Mouse (Mus musculus): ENCODE results near the gene Cenpb.
"Not testable (repeated sequence)": the region's sequence is repeated elsewhere in the genome, so short reads cannot be mapped to it uniquely, and the experiment has no call there.

Gene Cenpb

DNA sequence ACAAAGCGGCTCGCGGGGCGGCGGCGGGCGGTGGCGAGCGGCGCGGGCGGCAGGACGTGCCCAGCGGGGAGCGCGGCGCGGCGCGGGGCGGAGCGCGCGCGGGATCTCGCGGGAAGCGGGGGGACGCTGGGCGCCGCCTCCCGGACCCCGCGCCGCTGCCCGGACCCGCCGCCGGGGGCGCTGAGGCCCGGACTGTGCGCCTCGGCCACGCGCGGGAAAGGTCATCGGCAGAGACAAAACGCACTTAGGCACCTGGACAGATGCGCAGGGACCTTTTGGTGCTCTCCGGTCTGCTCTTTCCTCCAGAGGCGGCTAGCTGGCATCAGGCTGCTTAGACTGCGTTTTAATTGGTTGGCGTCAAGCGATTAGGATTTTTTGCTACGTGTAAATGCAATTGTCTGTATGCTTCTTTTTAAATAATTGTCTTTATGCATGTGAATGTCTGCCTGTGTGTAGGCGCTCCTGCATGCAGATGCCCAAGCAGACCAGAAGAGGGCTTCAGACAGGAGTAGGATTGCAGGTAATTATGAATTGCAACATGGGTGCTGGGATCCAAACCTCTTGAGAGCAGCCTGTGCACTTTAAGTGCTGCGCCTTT is at the start of gene Cenpb:
Cenpb (minus strand) TSS at position 78 of the 598 bp plus-strand sequence.
- no peak for DNase-seq (ENCODE audit: low spot score)

DNA sequence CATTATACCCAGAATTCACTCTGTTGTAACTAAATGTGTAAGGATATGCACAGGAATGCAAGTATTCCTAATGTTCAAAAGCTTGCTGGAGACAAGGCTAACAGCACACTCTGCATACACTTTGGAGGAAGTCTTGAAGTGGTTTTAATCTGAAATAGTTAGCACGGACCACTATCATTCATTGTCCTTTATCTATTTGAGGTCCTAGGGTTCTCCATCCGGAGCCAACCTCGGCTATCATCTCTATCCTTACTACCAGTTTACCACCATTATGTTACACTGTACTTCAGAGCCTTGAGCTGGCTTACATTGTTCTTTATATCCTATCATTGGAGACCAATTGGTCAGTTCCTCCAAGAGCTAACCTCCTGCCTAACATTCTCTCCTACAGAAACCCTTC is 47.4 kb upstream of the Cenpb start:
- DNase-seq (ENCODE audit: low spot score), result no peak

GRCm38 (mm10) chr2:131226669-131227068 is 46.8 kb upstream of the Cenpb start:
- DNase-seq (ENCODE audit: low spot score), result not testable (repeated sequence)

GRCm38 (mm10) chr2:131225178-131225577 is 45.3 kb upstream of the Cenpb start:
- no peak for DNase-seq (ENCODE audit: low spot score)

GRCm38 (mm10) chr2:131223569-131223968 is 43.7 kb upstream of the Cenpb start:
- DNase-seq (ENCODE audit: low spot score), result no peak

DNA sequence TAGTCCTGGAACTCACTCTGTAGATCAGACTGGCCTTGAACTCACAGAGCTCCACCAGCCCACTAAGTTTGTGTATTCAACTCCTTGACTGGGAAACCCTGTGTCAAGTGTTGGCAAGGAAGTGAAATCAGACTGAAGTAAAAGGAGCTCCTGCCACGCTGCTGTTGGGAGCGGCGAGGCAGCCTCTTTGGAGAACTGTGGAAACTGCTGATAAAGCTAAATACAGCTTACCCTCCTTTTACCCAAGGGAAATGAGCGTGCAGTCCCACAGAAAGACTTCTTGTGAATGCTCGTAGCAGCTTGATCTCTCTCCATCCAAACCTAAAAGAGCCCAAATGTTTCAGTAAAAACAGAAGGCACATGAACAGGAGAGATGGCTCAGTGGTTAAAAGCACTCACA is 42.7 kb upstream of the Cenpb start:
- DNase-seq (ENCODE audit: low spot score), result no peak

DNA sequence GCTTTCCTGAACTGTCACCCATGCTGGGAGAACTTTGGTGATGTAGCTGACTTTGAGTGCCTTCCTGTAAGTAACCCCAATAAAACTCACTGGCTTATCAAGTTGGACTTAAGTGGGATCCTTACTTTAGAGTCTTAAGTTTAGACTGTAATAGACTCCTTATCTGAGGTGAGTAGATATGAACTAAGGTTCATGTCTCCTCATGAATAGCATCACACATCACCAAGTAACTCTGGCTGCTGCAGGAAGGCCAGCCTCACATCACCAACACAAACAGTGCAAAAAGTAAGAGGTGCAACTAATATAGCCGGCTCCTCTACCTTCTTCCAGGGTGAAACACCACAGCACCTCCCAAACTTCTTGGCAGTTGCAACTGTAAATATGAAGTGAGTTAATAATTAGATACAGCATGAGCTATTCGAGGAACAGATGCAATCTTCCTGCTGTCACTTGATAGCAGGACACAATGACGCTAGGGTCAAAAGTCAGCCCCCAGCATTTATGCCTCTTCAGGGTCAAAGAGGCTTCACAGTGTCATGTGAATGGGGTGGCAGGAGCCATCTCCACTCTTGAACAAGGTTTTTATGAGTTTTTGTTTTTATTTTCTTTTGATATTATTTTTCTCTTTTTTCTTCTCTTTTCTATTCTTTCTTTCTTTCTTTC is 42.1 kb upstream of the Cenpb start:
- DNase-seq (ENCODE audit: low spot score), result no peak

- no peak for DNase-seq (ENCODE audit: low spot score)
Observed at GRCm38 (mm10) chr2:131220030-131220429, 40.2 kb upstream of the Cenpb start.

GRCm38 (mm10) chr2:131215941-131216858 is 36.3 kb upstream of the Cenpb start:
- DNase-seq (ENCODE audit: low spot score), result no peak

DNA sequence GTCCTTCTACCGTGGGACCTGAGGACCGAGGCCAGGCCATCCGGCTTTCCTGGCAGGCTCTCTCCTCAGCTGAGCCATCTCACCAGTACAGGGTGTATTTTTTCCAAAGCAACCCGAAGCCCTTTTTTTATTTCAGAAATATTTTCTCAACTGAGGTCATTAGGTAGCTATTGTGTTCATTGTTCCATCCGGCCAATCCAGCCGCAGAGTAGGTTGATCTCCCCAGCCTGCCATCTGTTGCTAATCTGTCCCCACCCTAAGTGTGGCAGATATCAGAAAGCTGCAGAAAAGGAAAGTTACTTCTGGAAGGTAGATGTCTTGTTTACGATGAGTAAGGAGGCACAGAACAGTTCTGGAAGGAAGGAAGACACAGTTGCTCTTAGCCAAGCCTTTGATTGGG is 33.9 kb upstream of the Cenpb start:
- no peak for DNase-seq (ENCODE audit: low spot score)

GRCm38 (mm10) chr2:131211026-131211615 is 31.3 kb upstream of the Cenpb start:
- DNase-seq (ENCODE audit: low spot score), result no peak

DNA sequence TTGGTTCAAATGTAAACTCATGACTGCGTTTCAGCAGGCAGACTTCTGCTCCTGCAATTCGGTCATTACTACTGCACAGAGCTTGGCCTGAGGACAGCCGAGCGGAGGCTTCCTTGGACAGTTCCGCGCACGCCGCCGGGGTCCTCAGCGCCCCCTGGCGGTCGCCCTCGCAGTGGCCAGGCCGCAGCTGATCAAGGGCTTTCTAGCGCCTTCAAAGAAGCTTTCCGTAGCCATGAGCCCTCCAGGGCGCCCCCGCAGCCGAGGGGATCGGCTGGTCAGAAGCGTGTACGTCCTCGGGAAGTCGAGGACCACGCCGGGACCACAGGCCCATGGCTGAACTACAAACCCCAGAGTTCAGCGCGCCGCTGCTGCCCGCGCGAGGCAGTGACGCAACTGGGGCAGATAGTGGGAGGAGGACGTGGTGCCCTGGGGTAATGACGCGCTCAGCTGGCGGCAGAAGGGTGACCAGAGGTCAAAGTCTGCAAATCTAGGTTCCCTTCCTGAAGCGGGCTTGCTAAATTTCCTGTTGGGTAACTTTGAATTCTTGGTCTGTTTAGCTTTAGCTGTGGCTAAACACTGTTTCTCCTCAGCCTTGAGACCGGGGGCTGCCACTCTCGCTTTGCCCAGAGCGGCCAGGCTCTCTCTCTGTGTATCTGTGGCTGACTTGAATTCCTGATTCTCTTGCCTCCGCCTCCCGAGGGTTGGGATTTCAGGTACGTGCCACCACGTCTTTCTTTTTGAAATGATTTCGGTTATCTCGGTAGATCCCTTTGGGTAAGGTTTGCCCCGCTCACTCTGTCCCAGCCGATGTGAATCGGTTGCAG is 30.3 kb upstream of the Cenpb start:
- peak; percentile 93 for DNase-seq (ENCODE audit: low spot score)

DNA sequence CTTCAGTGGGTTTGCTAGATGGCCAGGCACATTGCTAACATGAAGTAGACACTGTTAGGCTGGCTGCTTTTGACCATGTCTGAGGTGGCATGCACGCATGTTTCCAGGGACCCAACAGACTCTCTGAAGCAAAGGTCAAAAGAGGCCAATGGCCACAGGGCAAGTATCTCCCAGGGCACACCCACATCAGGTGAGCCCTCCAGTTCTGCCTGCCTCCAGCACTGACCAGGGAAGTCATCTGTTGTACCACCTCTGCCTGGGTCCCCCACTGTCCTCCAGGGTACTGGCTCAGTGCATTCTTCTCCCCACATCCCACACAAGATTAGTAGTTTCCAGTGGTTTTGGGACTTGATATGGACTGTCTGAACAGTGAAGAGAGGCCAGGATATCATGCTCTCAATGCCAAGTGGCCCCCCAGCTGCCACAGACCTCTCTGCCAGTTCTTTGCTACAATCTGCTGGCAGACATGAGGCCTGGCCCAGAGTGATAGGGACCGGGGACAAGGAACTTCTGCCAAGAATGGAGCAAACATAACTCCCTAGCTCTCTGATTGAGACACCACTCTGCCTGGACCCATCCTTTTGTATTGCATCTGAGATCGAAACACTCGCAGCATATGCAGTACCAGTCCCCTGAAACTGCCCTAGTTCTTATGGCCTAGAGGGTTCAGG is 29.4 kb upstream of the Cenpb start:
- DNase-seq (ENCODE audit: low spot score), result no peak

DNA sequence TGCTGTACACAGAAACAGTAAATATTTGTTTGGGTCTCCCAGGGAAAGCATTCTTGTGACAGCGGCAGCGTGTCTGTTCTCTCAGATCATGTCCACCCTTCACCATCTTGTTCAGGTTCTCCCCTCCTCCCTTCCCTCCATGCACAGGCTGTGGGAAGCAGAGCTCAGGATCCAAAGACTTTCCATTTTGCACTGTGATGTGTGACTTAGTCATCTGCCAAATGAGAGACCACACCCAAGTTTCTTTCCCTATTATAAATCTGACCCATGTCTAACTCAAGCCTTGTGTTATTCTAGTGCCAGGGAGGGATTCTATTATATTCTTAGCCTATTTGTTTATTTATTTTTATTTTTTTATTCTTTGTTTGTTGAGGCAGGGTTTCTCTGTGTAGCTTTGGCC is 28.5 kb upstream of the Cenpb start:
- no peak for DNase-seq (ENCODE audit: low spot score)

DNA sequence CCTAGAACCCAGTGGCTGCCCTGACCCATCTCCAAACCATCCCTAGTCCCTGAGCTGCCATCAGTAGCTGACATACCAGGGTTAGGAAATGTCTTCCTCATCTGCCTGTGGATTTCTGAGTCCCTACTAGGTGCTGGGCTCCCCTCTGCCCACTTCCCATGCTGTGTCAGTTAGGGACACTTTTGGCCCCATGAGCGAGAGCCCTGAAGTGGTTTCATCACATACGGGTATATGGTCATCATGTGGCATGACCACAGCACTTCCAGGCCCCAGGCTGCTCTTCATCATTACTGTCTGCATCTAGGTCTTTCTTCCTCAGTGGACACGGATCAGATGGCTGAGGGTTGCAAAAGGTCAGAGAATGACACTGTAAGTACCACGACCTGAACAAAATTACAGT is 26.9 kb upstream of the Cenpb start, which contains the start of gene Ap5s1:
Ap5s1 (plus strand) TSS at position 301 of the 400 bp plus-strand sequence.
- no peak for DNase-seq (ENCODE audit: low spot score)

GRCm38 (mm10) chr2:131205521-131206182 is 25.8 kb upstream of the Cenpb start:
- DNase-seq (ENCODE audit: low spot score), result no peak

- DNase-seq (ENCODE audit: low spot score), result peak; percentile 69
Observed at GRCm38 (mm10) chr2:131204410-131204981, 24.6 kb upstream of the Cenpb start.

DNA sequence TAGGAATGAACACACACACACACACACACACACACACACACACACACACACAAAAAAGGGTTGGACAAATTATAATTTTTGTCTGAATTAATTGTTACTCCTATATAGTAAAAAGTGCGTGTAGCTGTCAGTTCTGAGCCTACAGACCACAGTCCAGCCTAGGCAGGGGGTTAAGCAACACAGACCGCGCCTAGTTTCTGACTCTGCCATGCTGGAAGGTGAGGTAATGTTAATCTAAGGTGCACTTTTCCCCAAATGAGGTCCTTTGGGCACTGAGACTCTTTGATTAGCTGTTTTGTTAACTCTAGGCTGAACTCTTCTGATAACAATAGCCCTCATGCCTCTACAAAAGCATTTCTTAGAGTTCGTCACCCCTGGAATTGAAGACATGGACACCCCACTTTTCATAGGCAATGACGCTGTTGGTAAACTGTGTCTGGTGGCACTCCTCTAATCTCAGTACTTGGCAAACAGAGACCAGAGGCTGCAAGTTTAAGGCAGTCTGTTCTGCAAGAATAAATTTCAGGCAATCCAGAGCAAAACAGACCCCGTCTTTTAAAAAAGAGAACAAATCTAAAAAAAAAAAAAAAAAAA is 24.0 kb upstream of the Cenpb start:
- DNase-seq (ENCODE audit: low spot score), result no peak

DNA sequence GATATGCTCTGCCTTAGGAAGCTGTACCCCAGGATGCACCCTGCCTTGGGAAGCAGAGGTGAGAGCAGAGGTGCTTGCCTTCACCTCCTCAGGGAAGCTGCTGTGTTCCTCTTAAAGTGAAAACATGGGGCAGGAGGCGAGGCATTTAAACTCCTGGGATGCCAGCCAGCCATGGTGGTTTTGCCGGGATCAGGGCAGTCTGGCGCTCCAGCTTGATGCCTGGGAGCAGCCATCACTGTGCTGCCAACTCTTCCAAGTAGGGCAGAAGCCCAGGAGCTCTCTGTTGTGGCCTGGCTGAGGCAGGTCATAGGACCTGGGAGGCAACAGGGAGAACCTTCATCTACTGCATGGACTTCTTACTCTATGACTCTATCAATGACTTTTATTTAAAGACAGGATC is 21.4 kb upstream of the Cenpb start:
- no peak for DNase-seq (ENCODE audit: low spot score)

GRCm38 (mm10) chr2:131200710-131201109 is 20.8 kb upstream of the Cenpb start:
- DNase-seq (ENCODE audit: low spot score), result no peak
